Mouse (Mus musculus) layer of hippocampus, postnatal 10 days (tissue): Measurements from ENCODE around the gene Spata18. TPM values are rescaled to one million over a fixed set of nuclear protein-coding genes. Genes with fewer than 3 reads are reported as not detected.

ENCODE experiments used
- DNase-seq, 2 experiments: peaks; one replicate each; pipeline ENCODE4 v3.0.0; 2021; ENCODE audit warnings: low spot score in 2 of 2
- total RNA-seq, 2 experiments: library from RNA; stranded (reverse); gene quantifications; 2 replicates each; pipeline ENCODE4 v1.2.3; 2021

The Spata18 gene
- total RNA-seq, 2 experiments from 2014 or later: 2.4 to 2.6 TPM

- DNase-seq: no peak
These were observed 649 bp downstream of the Spata18 start for GRCm38 (mm10) chr5:73651855-73652201.

- DNase-seq: no peak
These were observed 15.5 kb downstream of the Spata18 start for GRCm38 (mm10) chr5:73666695-73667094.

- DNase-seq: no peak
These were observed 16.7 kb downstream of the Spata18 start for GRCm38 (mm10) chr5:73667877-73668276.

GRCm38 (mm10) chr5:73669386-73669785 is 18.2 kb downstream of the Spata18 start:
- no peak for DNase-seq

GRCm38 (mm10) chr5:73675604-73676003 is 24.4 kb downstream of the Spata18 start:
- DNase-seq: no peak

GRCm38 (mm10) chr5:73676626-73677025 is 25.4 kb downstream of the Spata18 start:
- DNase-seq: peak; percentile 14 to 32

- DNase-seq: no peak
These were observed 32.0 kb downstream of the Spata18 start for GRCm38 (mm10) chr5:73683221-73683620.

- no peak for DNase-seq
These were observed 32.7 kb downstream of the Spata18 start for GRCm38 (mm10) chr5:73683706-73684409.

- DNase-seq: peak; percentile 15 to 41
These were observed 35.0 kb downstream of the Spata18 start for GRCm38 (mm10) chr5:73686149-73686548.

- DNase-seq: no peak
These were observed 37.4 kb downstream of the Spata18 start for GRCm38 (mm10) chr5:73688576-73688975.

- DNase-seq: no peak
These were observed 39.0 kb downstream of the Spata18 start for GRCm38 (mm10) chr5:73690146-73690545.

- DNase-seq: no peak
These were observed 40.7 kb downstream of the Spata18 start for GRCm38 (mm10) chr5:73691723-73692520.

- no peak for DNase-seq
These were observed 42.6 kb downstream of the Spata18 start for GRCm38 (mm10) chr5:73693778-73694177.

- no peak for DNase-seq
These were observed 43.3 kb downstream of the Spata18 start for GRCm38 (mm10) chr5:73694254-73695015.

GRCm38 (mm10) chr5:73697700-73698099 is 46.5 kb downstream of the Spata18 start:
- DNase-seq: no peak

- DNase-seq: no peak
These were observed 50.1 kb downstream of the Spata18 start for GRCm38 (mm10) chr5:73701063-73701890.

GRCm38 (mm10) chr5:73701946-73702710 is 50.9 kb downstream of the Spata18 start:
- DNase-seq: no peak

- DNase-seq: no peak
These were observed 51.9 kb downstream of the Spata18 start for GRCm38 (mm10) chr5:73703096-73703495.

GRCm38 (mm10) chr5:73704263-73704662 is 53.1 kb downstream of the Spata18 start:
- DNase-seq: no peak

- DNase-seq: no peak
These were observed 53.6 kb downstream of the Spata18 start for GRCm38 (mm10) chr5:73704757-73705156.
